Mouse (Mus musculus): ENCODE data around the gene Mtif2. TPM values are rescaled to one million over a fixed set of nuclear protein-coding genes. Genes with fewer than 3 reads are reported as not detected.

Mtif2 gene
- polyA plus RNA-seq (2014; fragmentation: Illumina TruSeq; extraction: RNeasy Lipid Tissue Mini Kit (QIAGEN cat#74804); ENCODE audit: low read depth, low replicate concordance): 50.6 TPM

DNA sequence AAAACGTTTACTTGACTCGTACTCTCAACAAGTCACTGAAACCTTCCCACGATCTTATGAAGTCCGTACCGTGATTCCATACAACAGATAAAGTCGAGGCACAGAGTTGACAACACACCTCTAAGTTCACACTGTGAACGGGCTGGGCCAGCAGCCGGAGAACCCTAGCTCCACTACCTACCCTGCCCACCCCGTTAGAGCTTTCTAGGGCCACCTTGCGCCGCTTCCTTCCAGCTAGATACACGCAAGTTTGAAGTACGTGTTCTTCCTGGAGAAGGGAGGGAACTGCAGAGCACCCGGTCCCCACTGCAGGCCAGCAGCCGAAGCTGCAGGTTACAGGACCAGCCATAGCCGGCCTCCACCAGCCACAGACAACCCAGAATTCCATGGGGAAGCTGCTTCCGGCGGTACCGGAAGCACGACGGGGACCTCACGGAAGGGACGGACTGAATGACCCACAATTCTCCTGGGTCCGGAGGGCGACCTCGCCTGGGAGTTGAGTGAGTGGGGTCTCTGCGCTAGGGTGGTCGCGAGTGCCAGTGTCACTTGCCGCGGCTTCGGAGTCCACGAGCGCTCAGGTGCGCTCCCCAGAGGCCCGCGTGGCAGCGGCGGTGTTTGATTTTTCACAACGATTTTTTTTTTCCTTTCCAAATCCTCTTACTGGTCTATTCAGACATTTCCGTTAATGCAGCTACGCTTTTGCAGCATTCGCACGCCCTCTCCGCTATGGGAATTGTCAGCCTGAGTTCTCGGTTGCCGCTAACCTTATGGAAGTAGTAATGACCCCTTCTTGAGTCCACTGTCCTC, at the start of gene Mtif2:
Gene Mtif2, plus strand, starts transcription at position 421 of the 807 bp plus-strand sequence.

DNA sequence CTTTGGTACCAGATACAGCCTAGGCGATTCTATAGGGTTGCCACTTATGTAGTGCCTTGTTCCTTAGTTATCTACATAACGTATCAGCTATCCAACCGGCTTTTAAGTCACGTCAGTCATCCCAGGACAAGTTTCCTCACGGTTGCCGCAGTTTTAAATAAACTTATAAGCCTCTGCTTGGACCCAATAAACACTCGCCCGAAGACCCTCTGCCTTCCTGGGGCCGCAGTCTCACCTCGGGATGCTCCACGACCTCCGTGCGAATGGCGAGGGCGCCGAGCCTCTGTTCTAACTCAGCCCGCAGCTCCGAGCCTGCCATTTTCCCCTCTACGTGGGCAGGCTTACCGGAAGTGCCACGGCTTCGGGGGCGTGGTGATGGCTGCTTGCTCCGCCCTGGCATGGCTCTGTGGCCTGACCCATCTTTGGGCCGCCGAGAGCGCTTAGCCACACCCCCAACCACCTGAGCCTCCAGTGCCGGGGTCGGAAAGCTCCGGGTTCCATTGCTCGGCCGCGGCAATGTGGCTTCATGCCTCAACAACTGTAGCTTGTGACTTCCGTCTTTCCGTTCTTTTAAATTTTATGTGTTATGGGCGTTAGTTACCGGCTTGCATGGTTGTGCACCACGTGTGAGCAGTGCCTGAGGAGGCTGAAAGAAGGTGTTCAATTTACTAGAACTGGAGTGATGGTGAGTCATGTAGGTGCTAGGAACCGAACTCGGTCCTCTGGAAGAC, 11.4 kb upstream of the Mtif2 start, which contains the start of gene Prorsd1:
Gene Prorsd1, minus strand, starts transcription at position 352 of the 731 bp plus-strand sequence.

DNA sequence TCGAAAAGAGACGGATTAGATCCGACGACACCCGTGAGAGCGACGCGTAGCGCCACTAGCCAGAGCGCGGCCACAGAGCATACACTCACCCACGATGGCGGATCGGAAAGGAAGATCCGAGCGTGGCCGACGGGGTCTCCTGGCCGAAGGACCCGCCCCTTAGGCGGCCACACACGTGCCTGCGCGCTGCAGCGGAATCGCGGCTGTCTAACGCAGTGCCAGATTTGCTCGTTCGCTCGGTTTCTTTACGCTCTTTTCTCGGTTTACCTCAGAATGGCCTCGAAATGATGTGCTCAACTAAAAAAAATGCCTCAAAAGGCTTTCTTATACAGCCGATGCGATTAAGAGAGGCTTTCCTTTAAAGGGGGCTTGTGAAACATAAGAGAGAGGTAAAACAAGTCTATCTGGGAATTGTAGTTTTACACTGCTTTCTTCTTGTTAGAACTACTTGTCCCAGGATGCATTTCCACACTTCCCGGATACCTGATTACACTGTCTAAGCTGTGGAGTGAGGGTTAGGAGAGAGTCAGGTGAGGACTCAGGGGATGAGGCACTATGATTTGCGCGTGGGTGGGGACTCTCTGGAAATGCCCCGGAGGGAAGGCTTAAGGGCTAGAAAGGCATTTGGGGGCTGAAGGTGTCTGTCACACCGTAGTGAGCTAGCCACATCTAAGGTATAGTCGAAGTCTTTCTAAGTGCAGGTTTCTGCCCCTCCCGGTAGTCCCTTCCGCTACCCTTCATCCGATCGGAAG, 21.7 kb downstream of the Mtif2 start, which contains the start of the genes Clhc1 and Rps27a:
Gene Clhc1, plus strand, starts transcription at position 199 of the 752 bp plus-strand sequence.
Gene Rps27a, minus strand, starts transcription at position 358 of the 752 bp plus-strand sequence.

Other genes with a start within 250 kb of the Mtif2 start
- gene Ccdc88a, start 152.8 kb upstream of the Mtif2 start, polyA plus RNA-seq (2014; fragmentation: Illumina TruSeq; extraction: RNeasy Lipid Tissue Mini Kit (QIAGEN cat#74804); ENCODE audit: low read depth, low replicate concordance): 226 TPM
- gene Prorsd1, start 11.4 kb upstream of the Mtif2 start, polyA plus RNA-seq (2014; fragmentation: Illumina TruSeq; extraction: RNeasy Lipid Tissue Mini Kit (QIAGEN cat#74804); ENCODE audit: low read depth, low replicate concordance): 8.3 TPM
- 104 TPM for gene Clhc1, start 21.5 kb downstream of the Mtif2 start, polyA plus RNA-seq (2014; fragmentation: Illumina TruSeq; extraction: RNeasy Lipid Tissue Mini Kit (QIAGEN cat#74804); ENCODE audit: low read depth, low replicate concordance)
- gene Rps27a, start 21.7 kb downstream of the Mtif2 start, polyA plus RNA-seq (2014; fragmentation: Illumina TruSeq; extraction: RNeasy Lipid Tissue Mini Kit (QIAGEN cat#74804); ENCODE audit: low read depth, low replicate concordance): 439 TPM
- gene Rtn4, start 166.5 kb downstream of the Mtif2 start, polyA plus RNA-seq (2014; fragmentation: Illumina TruSeq; extraction: RNeasy Lipid Tissue Mini Kit (QIAGEN cat#74804); ENCODE audit: low read depth, low replicate concordance): 98.6 TPM

All from testis, adult 10 weeks (tissue).